Mouse (Mus musculus) MEL (cell line): ENCODE measurements around the gene Slc44a2. TPM values are rescaled to one million over a fixed set of nuclear protein-coding genes. Genes with fewer than 3 reads are reported as not detected.

Source experiments
- DNase-seq: peaks from one replicate; pipeline ENCODE4 v3.0.0; 2011; ENCODE audit warnings: low read depth, low spot score
- H3K27ac ChIP-seq: 2 replicates; pipeline ENCODE4 v1.5.1; 2012; ENCODE audit warnings: low read depth, mild to moderate bottlenecking, control low read depth, low read length, moderate library complexity; ENCODE audit not compliant: control insufficient read depth
- H3K27me3 ChIP-seq, 2 experiments: fragments of 150-350 bp in 1 of 2; sonication (generic) in 1 of 2; 2 replicates each; pipeline ENCODE4 v1.6.1; 2012; ENCODE audit warnings: low read length in 2 of 2, mild to moderate bottlenecking in 2 of 2, improper control_type of control experiment in 1 of 2, moderate library complexity in 1 of 2; ENCODE audit not compliant: insufficient read depth in 2 of 2, control insufficient read depth in 1 of 2
- H3K36me3 ChIP-seq, 2 experiments: 2 replicates each; pipeline ENCODE4 v1.6.1; 2012 to 2014; ENCODE audit warnings: low read length in 2 of 2, improper control_type of control experiment in 1 of 2, inconsistent platforms in 1 of 2, mild to moderate bottlenecking in 1 of 2; ENCODE audit not compliant: insufficient read depth in 2 of 2, control insufficient read depth in 1 of 2
- H3K4me1 ChIP-seq, 2 experiments: fragments of 150-350 bp in 1 of 2; sonication (generic) in 1 of 2; 2 replicates each; pipeline ENCODE4 v1.6.1; 2012; ENCODE audit warnings: low read length in 2 of 2, improper control_type of control experiment in 1 of 2, mild to moderate bottlenecking in 1 of 2; ENCODE audit not compliant: insufficient read depth in 2 of 2, control insufficient read depth in 1 of 2
- H3K4me3 ChIP-seq, 2 experiments: fragments of 150-350 bp in 1 of 2; sonication (generic) in 1 of 2; 2 replicates each; pipeline ENCODE4 v1.5.1; 2012; ENCODE audit warnings: low read depth in 2 of 2, low read length in 2 of 2, mild to moderate bottlenecking in 2 of 2, moderate library complexity in 2 of 2, control low read depth in 1 of 2, improper control_type of control experiment in 1 of 2; ENCODE audit not compliant: control insufficient read depth in 1 of 2, insufficient read depth in 1 of 2
- H3K79me2 ChIP-seq: 2 replicates; pipeline ENCODE4 v1.6.1; 2012; ENCODE audit warnings: mild to moderate bottlenecking, low read length, moderate library complexity; ENCODE audit not compliant: control insufficient read depth, poor library complexity, insufficient read depth
- H3K9ac ChIP-seq: 2 replicates; pipeline ENCODE4 v1.6.1; 2012; ENCODE audit warnings: low read depth, mild to moderate bottlenecking, control low read depth, low read length, moderate library complexity; ENCODE audit not compliant: control insufficient read depth, poor library complexity, severe bottlenecking
- H3K9me3 ChIP-seq: fragments of 150-350 bp; sonication (generic); replicated peaks from 2 replicates; pipeline ENCODE4 v1.6.1; 2012; ENCODE audit warnings: mild to moderate bottlenecking, low read length, improper control_type of control experiment, moderate library complexity; ENCODE audit not compliant: insufficient read depth
- EP300 ChIP-seq, 2 experiments: IDR thresholded peaks; 2 replicates each; pipeline ENCODE4 v1.6.1; 2011; ENCODE audit warnings: improper control_type of control experiment in 2 of 2, low read length in 2 of 2, low read depth in 1 of 2, mild to moderate bottlenecking in 1 of 2
- GATA1 ChIP-seq: IDR thresholded peaks from 2 replicates; pipeline ENCODE4 v1.6.1; 2011; ENCODE audit warnings: low read depth, low read length, improper control_type of control experiment
- HCFC1 ChIP-seq: IDR thresholded peaks from 2 replicates; pipeline ENCODE4 v1.6.1; 2012; ENCODE audit warnings: low read depth, mild to moderate bottlenecking, inconsistent platforms, low read length, improper control_type of control experiment, moderate library complexity
- MAX ChIP-seq: IDR thresholded peaks from 2 replicates; pipeline ENCODE4 v1.6.1; 2011; ENCODE audit warnings: low read length, improper control_type of control experiment
- NELFE ChIP-seq: IDR thresholded peaks from 2 replicates; pipeline ENCODE4 v1.6.1; 2011; ENCODE audit warnings: low read depth, low read length, improper control_type of control experiment
- NRF1 ChIP-seq: IDR thresholded peaks from 2 replicates; pipeline ENCODE4 v1.6.1; 2014; ENCODE audit warnings: low read depth, mild to moderate bottlenecking, inconsistent platforms, low read length, improper control_type of control experiment, moderate library complexity; ENCODE audit not compliant: poor library complexity, insufficient read depth, severe bottlenecking
- POLR2A ChIP-seq, 2 experiments: IDR thresholded peaks; 2 replicates each; pipeline ENCODE4 v1.6.1; 2011 to 2012; ENCODE audit warnings: low read length in 2 of 2, mild to moderate bottlenecking in 2 of 2, control low read depth in 1 of 2, improper control_type of control experiment in 1 of 2, low read depth in 1 of 2, moderate library complexity in 1 of 2; ENCODE audit not compliant: control insufficient read depth in 1 of 2, insufficient read depth in 1 of 2, poor library complexity in 1 of 2
- POLR2AphosphoS2 ChIP-seq: IDR thresholded peaks from 2 replicates; pipeline ENCODE4 v1.6.1; 2011; ENCODE audit warnings: low read length, improper control_type of control experiment
- POLR2AphosphoS5 ChIP-seq: IDR thresholded peaks from 2 replicates; pipeline ENCODE4 v1.6.1; 2012; ENCODE audit warnings: low read depth, borderline replicate concordance, mild to moderate bottlenecking, inconsistent platforms, low read length, moderate library complexity, mixed read lengths
- RAD21 ChIP-seq: IDR thresholded peaks from 2 replicates; pipeline ENCODE4 v1.6.1; 2011; ENCODE audit warnings: mild to moderate bottlenecking, low read depth, low read length, improper control_type of control experiment
- RCOR1 ChIP-seq: IDR thresholded peaks from 2 replicates; pipeline ENCODE4 v1.6.1; 2012; ENCODE audit warnings: low read depth, mild to moderate bottlenecking, inconsistent platforms, low read length, improper control_type of control experiment
- USF1 ChIP-seq: IDR thresholded peaks from 2 replicates; pipeline ENCODE4 v1.6.1; 2014; ENCODE audit warnings: low read depth, mild to moderate bottlenecking, inconsistent platforms, low read length, improper control_type of control experiment, moderate library complexity
- ZKSCAN1 ChIP-seq: IDR thresholded peaks from 2 replicates; pipeline ENCODE4 v1.6.1; 2012; ENCODE audit warnings: low read depth, mild to moderate bottlenecking, inconsistent platforms, low read length, improper control_type of control experiment, moderate library complexity
- ZMIZ1 ChIP-seq: IDR thresholded peaks from 2 replicates; pipeline ENCODE4 v1.6.1; 2012; ENCODE audit warnings: low read depth, mild to moderate bottlenecking, inconsistent platforms, low read length, improper control_type of control experiment, moderate library complexity
- polyA plus RNA-seq, 2 experiments: library from polyadenylated mRNA; stranded (reverse) in 1 of 2; unstranded in 1 of 2; fragments of >175 nt in 1 of 2; fragments of >200 nt in 1 of 2; gene quantifications; 2 replicates each; pipeline versions ENCODE4 v1.2.1 to v1.2.4; 2012; ENCODE audit warnings: low replicate concordance in 2 of 2, low read depth in 1 of 2; ENCODE audit not compliant: insufficient read length in 2 of 2, insufficient read depth in 1 of 2, missing spikeins in 1 of 2
- total RNA-seq: library from RNA; depleted of rRNA; stranded (reverse); fragments of 300-350 nt; gene quantifications from 2 replicates; pipeline ENCODE4 v1.2.3, GENCODE M21; 2012

Gene Slc44a2
- total and polyA plus RNA-seq, 3 experiments: 27.3 to 121 TPM; not detected in 1

GRCm38 (mm10) chr9:21275013-21275710, 45.3 kb upstream of the Slc44a2 start (continued):
- TF ChIP-seq POLR2AphosphoS2 (peak; percentile 46), RCOR1 (no peak)

- TF ChIP-seq USF1 (no peak), POLR2AphosphoS5 (peak; percentile 92)
- TF ChIP-seq, all 39 proteins: peak for 1
- DNase-seq: no peak
- no peak overlapping the region for H3K27ac ChIP-seq
- H3K9ac ChIP-seq: no peak overlapping the region
- H3K9me3 ChIP-seq: no peaks in the 10 kb centered on the region
- H3K36me3 ChIP-seq: peaks cover 0 to 68% of the 10 kb centered on the region in 2 experiments; a peak in 2 of 4 replicates
- no peaks in the 10 kb centered on the region for H3K27me3 ChIP-seq
- H3K4me3 ChIP-seq: no peak overlapping the region
- no peaks in the 10 kb centered on the region for H3K4me1 ChIP-seq
- no peaks in the 10 kb centered on the region for H3K79me2 ChIP-seq
These were observed 44.8 kb upstream of the Slc44a2 start for GRCm38 (mm10) chr9:21275727-21276126.

DNA sequence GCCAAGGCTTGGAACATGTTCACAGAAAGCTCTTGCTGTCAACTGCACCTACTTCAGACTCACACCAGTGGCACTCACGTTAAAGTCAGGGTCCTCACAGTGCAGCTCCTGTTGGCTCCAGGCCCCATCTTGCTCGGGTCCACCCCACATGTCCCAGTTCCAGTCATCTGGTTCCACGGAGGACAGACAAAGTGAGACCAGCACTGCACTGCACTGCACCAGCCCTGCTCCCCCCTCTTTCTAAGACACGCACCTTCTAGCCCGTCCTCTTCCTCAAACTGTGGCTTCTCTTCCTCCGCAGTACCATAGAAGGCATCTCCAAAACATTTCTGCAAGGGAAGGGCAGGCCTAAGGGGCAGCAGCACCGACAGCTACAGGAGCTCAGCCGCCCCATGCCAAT, 44.2 kb upstream of the Slc44a2 start:
- H3K27ac ChIP-seq: no peak overlapping the region
- H3K9me3 ChIP-seq: no peaks in the 10 kb centered on the region
- no peaks in the 10 kb centered on the region for H3K27me3 ChIP-seq
- peaks cover 0 to 71% of the 10 kb centered on the region in 2 experiments; a peak in 2 of 4 replicates for H3K36me3 ChIP-seq
- H3K4me1 ChIP-seq: no peaks in the 10 kb centered on the region
- TF ChIP-seq HCFC1 (peak; percentile 25; the same call in 1 of the 2 replicates), ZMIZ1 (peak; percentile 79), POLR2AphosphoS2 (peak; percentile 22; the same call in 1 of the 2 replicates), NRF1 (no peak), ZKSCAN1 (0 out of 2 replicates have a peak, but pooled peaks have one; percentile 25), EP300 (IDR thresholded peaks at IDR 0.05; ENCODE audit: low read depth in 1 of 2, low read length in 2 of 2) (0 out of 4 replicates have a peak, but pooled peaks of 1 of the 2 experiments have one; percentile 7), NELFE (peak; percentile 24), POLR2AphosphoS5 (peak; percentile 72; the same call in 1 of the 2 replicates), POLR2A (IDR thresholded peaks at IDR 0.05; ENCODE audit: control insufficient read depth in 1 of 2, insufficient read depth in 1 of 2, low read depth in 1 of 2, low read length in 2 of 2, poor library complexity in 1 of 2) (peak in 1 of 2 experiments; percentile 47; a peak in 1 of 4 replicates), GATA1 (no peak), RAD21 (no peak), MAX (no peak)
- no peaks in the 10 kb centered on the region for H3K79me2 ChIP-seq
- H3K4me3 ChIP-seq: no peak overlapping the region
- DNase-seq: peak; percentile 39
- H3K9ac ChIP-seq: no peak overlapping the region
